Mouse (Mus musculus) neutrophil, adult 83 days (primary cell): ENCODE measurements around the gene Scgb1b29. TPM values are rescaled to one million over a fixed set of nuclear protein-coding genes. Genes with fewer than 3 reads are reported as not detected.

Source experiments
- total RNA-seq, 2 experiments: library from RNA; stranded (reverse); gene quantifications; one replicate each; pipeline ENCODE4 v1.2.4; 2023

Gene Scgb1b29
- total RNA-seq, result not detected

GRCm38 (mm10) chr7:32441241-32441640 is at the start of gene Scgb1b29:
Gene Scgb1b29, plus strand, starts transcription at chr7:32441541.

Other genes with a start within 250 kb of the Scgb1b29 start
- not detected for gene Scgb2b11, start 230.4 kb upstream of the Scgb1b29 start, total RNA-seq
- not detected for gene Scgb1b11, start 218.7 kb upstream of the Scgb1b29 start, total RNA-seq
- gene Scgb2b12, start 114.3 kb upstream of the Scgb1b29 start, total RNA-seq, result not detected
- gene Scgb1b12, start 107.4 kb upstream of the Scgb1b29 start, total RNA-seq, result not detected